Mouse (Mus musculus): ENCODE data around the gene Slc25a21.

DNA sequence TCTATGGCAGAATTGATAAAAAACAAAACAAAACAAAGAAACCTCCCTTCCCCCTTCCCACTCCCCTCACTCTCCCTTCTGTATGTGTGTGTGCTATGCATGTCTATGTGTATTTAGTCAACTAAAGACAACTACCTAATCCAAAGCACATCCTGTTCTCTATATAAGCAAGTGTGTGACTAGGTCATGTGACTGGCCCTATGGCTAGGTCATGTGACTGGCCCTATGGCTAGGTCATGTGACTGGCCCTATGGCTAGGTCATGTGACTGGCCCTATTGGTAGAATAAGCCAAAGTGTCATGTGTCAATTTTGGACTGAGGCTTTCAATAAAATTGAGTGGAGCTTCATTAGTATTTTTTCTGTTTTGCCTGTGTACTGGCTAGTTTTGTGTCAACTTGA, 324.1 kb downstream of the Slc25a21 start:
- TF ChIP-seq POLR2A (IDR thresholded peaks at IDR 0.05; ENCODE audit: low read depth, low read length) = no peak
- TF ChIP-seq CTCF (conservative IDR thresholded peaks at IDR 0.05; ENCODE audit: insufficient read depth, insufficient read length, low read depth, low read length) = no peak

Measured in kidney, adult 2 months (tissue).